Mouse (Mus musculus): ENCODE measurements around the gene Arhgap31. TPM values are rescaled to one million over a fixed set of nuclear protein-coding genes. Genes with fewer than 3 reads are reported as not detected.

Gene Arhgap31
- total RNA-seq, 2 experiments from 2014 or later, result 2.3 to 2.7 TPM

- no peak for ATAC-seq (replicated peaks; ENCODE audit: low FRiP score, poor library complexity, severe bottlenecking)
These were observed 47.1 kb downstream of the Arhgap31 start for GRCm38 (mm10) chr16:38666016-38666415.

GRCm38 (mm10) chr16:38662575-38662974, 50.5 kb downstream of the Arhgap31 start:
- ATAC-seq (replicated peaks; ENCODE audit: low FRiP score, poor library complexity, severe bottlenecking), result no peak

- no peak for ATAC-seq (replicated peaks; ENCODE audit: low FRiP score, poor library complexity, severe bottlenecking)
These were observed 58.8 kb downstream of the Arhgap31 start for GRCm38 (mm10) chr16:38654308-38654707.

- no peak for ATAC-seq (replicated peaks; ENCODE audit: low FRiP score, poor library complexity, severe bottlenecking)
These were observed 59.6 kb downstream of the Arhgap31 start for GRCm38 (mm10) chr16:38653390-38653871.

GRCm38 (mm10) chr16:38652653-38653052, 60.4 kb downstream of the Arhgap31 start:
- ATAC-seq (replicated peaks; ENCODE audit: low FRiP score, poor library complexity, severe bottlenecking), result no peak

- ATAC-seq (replicated peaks; ENCODE audit: low FRiP score, poor library complexity, severe bottlenecking), result no peak
These were observed 61.3 kb downstream of the Arhgap31 start for GRCm38 (mm10) chr16:38651721-38652231.

- ATAC-seq (replicated peaks; ENCODE audit: low FRiP score, poor library complexity, severe bottlenecking), result no peak
These were observed 61.8 kb downstream of the Arhgap31 start for GRCm38 (mm10) chr16:38651306-38651705.

- ATAC-seq (replicated peaks; ENCODE audit: low FRiP score, poor library complexity, severe bottlenecking), result no peak
These were observed 63.6 kb downstream of the Arhgap31 start for GRCm38 (mm10) chr16:38649431-38649827.

GRCm38 (mm10) chr16:38648783-38649430, 64.2 kb downstream of the Arhgap31 start:
- no peak for ATAC-seq (replicated peaks; ENCODE audit: low FRiP score, poor library complexity, severe bottlenecking)

GRCm38 (mm10) chr16:38648155-38648554, 64.9 kb downstream of the Arhgap31 start:
- ATAC-seq (replicated peaks; ENCODE audit: low FRiP score, poor library complexity, severe bottlenecking), result no peak

GRCm38 (mm10) chr16:38644455-38644854, 68.6 kb downstream of the Arhgap31 start:
- ATAC-seq (replicated peaks; ENCODE audit: low FRiP score, poor library complexity, severe bottlenecking), result no peak

- no peak for ATAC-seq (replicated peaks; ENCODE audit: low FRiP score, poor library complexity, severe bottlenecking)
These were observed 76.0 kb downstream of the Arhgap31 start for GRCm38 (mm10) chr16:38637085-38637484.

- no peak for ATAC-seq (replicated peaks; ENCODE audit: low FRiP score, poor library complexity, severe bottlenecking)
These were observed 76.4 kb downstream of the Arhgap31 start for GRCm38 (mm10) chr16:38636682-38637081.

- no peak for ATAC-seq (replicated peaks; ENCODE audit: low FRiP score, poor library complexity, severe bottlenecking)
These were observed 77.2 kb downstream of the Arhgap31 start for GRCm38 (mm10) chr16:38635833-38636390.

- no peak; the same call in 1 of the 2 replicates for ATAC-seq (replicated peaks; ENCODE audit: low FRiP score, poor library complexity, severe bottlenecking)
These were observed 80.9 kb downstream of the Arhgap31 start for GRCm38 (mm10) chr16:38632147-38632546.

GRCm38 (mm10) chr16:38625811-38626369, 87.2 kb downstream of the Arhgap31 start:
- ATAC-seq (replicated peaks; ENCODE audit: low FRiP score, poor library complexity, severe bottlenecking), result no peak

GRCm38 (mm10) chr16:38625411-38625810, 87.7 kb downstream of the Arhgap31 start:
- ATAC-seq (replicated peaks; ENCODE audit: low FRiP score, poor library complexity, severe bottlenecking), result no peak

- no peak for ATAC-seq (replicated peaks; ENCODE audit: low FRiP score, poor library complexity, severe bottlenecking)
These were observed 88.8 kb downstream of the Arhgap31 start for GRCm38 (mm10) chr16:38624303-38624702.

GRCm38 (mm10) chr16:38622283-38622682, 90.8 kb downstream of the Arhgap31 start:
- ATAC-seq (replicated peaks; ENCODE audit: low FRiP score, poor library complexity, severe bottlenecking), result no peak

GRCm38 (mm10) chr16:38620696-38621450, 92.2 kb downstream of the Arhgap31 start:
- no peak for ATAC-seq (replicated peaks; ENCODE audit: low FRiP score, poor library complexity, severe bottlenecking)

Data from erythroblast, adult 5-6 weeks (primary cell).